Mouse (Mus musculus) G1E-ER4 (cell line): Measurements from ENCODE around the gene Otub1. TPM values are rescaled to one million over a fixed set of nuclear protein-coding genes. Genes with fewer than 3 reads are reported as not detected.

Experiments
- GATA1 ChIP-seq: IDR thresholded peaks from one replicate; pipeline ENCODE4 v1.8.0; 2012; ENCODE audit warnings: low read length, inconsistent platforms
- polyA plus RNA-seq: library from polyadenylated mRNA; stranded (reverse); fragments of >175 nt; gene quantifications from 2 replicates; pipeline ENCODE4 v1.2.3, GENCODE M21; 2012

Otub1 gene
- polyA plus RNA-seq, 1 experiment = 162 TPM

DNA sequence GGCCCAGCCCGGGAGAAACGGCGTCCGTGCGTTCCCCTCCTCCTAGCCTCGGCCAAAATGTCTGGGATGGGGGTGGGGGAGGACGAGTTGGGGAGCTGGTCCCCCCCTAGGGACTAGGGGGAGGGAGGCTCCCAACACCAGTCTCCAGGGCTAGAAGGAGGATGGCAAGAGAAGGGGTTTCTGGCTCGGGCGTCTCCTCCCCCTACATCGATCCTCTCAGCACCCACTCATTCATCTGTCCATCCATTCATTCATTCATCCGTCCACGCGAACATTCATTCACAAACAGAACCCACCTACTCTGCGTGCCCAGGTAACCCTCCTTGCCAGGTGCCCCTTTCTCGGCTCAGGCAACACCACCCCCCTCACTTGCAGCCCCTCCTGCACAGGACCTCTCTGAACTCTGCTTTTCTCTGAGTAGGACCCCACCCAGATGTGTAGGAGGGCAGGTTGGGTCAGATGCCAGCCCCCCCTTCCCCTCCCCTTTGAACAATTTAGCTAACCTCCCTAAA lies 39.9 kb downstream of the Otub1 start:
- TF ChIP-seq GATA1 = no peak

- TF ChIP-seq GATA1 = no peak
Measured at GRCm38 (mm10) chr19:7165509-7166199, 40.5 kb downstream of the Otub1 start.

GRCm38 (mm10) chr19:7164820-7165323 lies 41.2 kb downstream of the Otub1 start:
- TF ChIP-seq GATA1 = no peak

- TF ChIP-seq GATA1 = no peak
Measured at GRCm38 (mm10) chr19:7164238-7164637, 41.9 kb downstream of the Otub1 start.

DNA sequence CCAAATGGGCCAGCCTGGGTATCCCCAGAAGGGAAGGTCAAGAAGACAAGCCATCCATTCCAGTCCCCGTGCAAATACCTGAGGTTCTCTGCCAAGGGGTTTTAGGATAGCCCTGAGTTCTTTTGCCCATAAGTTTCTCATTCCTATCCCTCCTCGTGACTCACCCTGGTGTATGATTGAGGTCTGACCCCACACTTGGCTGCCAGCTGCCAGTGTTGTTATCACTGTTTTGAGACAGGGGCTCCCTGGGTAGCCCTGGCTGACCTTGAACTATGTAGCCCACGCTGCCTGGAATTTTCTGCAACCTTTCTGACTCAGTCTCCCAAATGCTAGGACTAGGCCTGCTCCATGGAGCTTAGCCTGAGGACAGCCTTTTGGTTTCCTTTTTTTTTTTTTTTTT lies 45.1 kb downstream of the Otub1 start:
- no peak for TF ChIP-seq GATA1

GRCm38 (mm10) chr19:7160151-7160906 lies 45.8 kb downstream of the Otub1 start:
- TF ChIP-seq GATA1 = no peak

DNA sequence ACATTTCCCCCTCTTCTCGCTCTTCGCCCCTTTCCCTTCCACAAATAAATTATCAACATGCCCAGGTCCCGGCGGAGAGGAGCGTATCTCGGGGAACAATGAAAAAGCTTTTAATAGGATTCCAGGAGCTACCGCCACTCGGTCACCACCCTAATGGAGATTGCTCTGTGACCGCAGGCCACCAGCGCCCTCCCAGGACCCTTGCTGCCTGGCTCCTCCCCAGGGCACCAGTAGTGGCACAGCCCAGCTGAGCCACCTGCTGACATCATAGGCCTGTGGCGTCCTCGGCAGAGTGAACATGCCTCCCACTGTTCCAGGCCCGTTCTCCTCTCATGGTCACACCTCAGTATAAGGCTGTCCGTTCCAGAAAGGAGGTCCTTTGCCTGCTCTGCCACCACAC lies 48.4 kb downstream of the Otub1 start:
- no peak for TF ChIP-seq GATA1

GRCm38 (mm10) chr19:7155196-7155595 lies 50.9 kb downstream of the Otub1 start:
- no peak for TF ChIP-seq GATA1

DNA sequence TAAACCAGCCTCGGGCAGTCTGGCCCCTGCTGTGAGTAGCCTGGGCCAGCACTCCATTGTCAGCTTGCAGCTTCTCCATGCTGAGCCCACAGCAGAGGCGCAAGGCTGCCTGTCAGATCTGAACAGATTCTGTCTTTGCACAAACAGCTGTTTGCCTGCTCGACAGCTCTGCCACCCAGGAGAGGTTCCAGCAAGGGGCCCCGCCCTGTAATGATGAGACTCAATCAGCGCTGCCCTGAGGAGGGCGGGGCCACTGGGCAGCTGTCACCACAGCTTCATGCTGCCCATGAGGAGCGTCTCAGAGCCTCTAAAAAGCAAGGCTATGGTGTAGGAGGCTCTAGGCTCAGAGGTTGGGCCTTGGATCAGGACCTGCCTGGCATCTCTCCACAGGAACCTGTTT lies 52.9 kb downstream of the Otub1 start:
- TF ChIP-seq GATA1 = no peak

DNA sequence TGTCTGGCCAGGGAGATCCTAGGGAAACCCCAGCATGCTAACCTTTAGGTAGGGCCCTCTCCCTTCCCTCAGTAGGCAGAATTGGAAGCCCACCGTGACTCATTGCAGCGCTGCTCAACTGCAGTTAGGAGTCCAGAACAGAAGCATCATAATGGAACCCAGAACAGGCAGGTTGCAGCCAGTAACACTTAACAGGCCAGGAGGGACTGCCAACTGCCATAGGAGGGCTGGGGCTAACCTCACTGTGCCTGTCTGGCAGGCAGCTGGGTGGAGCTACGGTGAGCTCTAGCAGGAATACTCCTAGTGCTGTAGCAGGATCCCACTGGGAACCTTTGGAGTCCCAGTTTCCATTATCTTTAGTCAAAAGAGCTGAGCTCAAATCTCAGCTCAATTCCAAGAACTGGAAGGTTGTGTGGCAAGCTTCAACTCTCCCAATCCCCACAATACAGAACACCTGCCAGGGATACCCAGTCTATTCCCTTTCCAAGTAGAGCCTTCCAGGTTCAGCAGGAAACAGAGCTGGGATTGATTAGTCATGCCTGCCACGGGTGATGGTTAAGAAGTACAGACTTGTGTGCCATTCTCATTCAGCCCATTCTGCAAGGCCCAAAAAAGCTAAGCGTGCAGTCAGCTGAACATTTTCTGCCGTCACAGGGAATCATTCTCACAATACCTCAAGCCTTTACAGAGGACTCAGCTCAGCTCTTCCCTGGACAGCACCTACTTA lies 54.0 kb downstream of the Otub1 start:
- TF ChIP-seq GATA1 = no peak

- no peak for TF ChIP-seq GATA1
Measured at GRCm38 (mm10) chr19:7151300-7151926, 54.7 kb downstream of the Otub1 start.

DNA sequence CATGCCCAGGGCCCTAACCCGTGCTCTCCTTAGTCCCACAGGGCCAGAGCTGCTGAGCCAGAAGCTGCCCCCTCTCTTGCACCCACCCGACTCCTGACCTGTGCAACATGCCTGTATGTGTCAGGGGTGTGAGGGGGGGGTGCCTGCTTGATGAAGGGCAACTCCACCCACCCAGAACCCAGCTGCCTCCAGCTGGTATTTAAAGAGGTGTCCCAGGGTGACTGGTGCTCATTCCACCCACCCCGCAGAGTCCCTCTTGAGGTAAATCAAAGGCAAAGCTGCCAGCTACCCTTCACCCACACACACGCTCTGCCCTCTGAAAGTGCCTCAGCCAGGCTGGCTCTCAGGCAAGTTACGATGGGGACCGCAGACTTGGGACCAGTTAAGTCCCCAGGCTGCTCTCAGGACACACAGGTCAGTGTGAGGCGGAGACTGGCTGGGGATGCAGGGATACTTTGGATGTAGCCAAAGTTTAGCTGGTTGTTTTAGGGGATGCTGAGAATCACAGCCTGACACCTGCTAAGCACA lies 56.9 kb downstream of the Otub1 start:
- TF ChIP-seq GATA1 = no peak

DNA sequence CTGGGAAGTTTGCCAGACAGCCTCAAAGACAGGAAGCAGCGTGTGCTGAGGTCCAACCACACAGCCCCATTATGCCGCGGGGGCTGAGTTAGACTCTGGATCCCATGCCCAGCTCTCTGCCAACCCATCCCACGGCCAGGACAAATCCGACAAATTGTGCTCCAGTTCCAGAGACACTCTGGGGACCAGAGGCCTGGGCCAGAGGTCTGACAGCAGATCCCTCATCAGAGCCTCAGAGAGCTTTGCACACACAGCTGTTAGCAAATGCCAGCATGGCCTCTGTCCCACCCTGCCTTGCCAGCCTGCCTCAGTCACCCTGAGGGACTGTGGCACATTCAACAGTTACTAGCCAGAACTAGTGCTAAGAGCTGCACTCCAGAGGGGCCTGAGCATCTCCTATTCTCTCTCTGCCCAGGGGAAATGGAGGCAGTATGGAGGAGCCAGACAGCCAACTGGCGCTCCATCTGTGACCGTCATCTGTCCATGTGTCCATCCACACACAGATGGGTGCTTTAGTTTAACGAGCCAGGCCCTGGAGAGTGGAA lies 57.5 kb downstream of the Otub1 start:
- no peak for TF ChIP-seq GATA1

Other genes starting within 250 kb of the Otub1 start
- gene Ppp1r14b, start 231.3 kb downstream of the Otub1 start, polyA plus RNA-seq = 628 and 766 TPM in 2 replicates
- 23.1 and 24.7 TPM in 2 replicates for gene Plcb3, start 229.8 kb downstream of the Otub1 start, polyA plus RNA-seq
- gene Fkbp2, start 225.8 kb downstream of the Otub1 start, polyA plus RNA-seq = 182 and 256 TPM in 2 replicates
- gene Vegfb, start 218.7 kb downstream of the Otub1 start, polyA plus RNA-seq = 158 and 169 TPM in 2 replicates
- 20.6 and 23.1 TPM in 2 replicates for gene Dnajc4, start 213.7 kb downstream of the Otub1 start, polyA plus RNA-seq
- 30.5 and 39.5 TPM in 2 replicates for gene Nudt22, start 210.2 kb downstream of the Otub1 start, polyA plus RNA-seq
- 1.0 and 1.7 TPM in 2 replicates for gene Trpt1, start 210.2 kb downstream of the Otub1 start, polyA plus RNA-seq
- gene Fermt3, start 186.8 kb downstream of the Otub1 start, polyA plus RNA-seq = 903 and 1,003 TPM in 2 replicates
- 144 and 252 TPM in 2 replicates for gene Stip1, start 166.3 kb downstream of the Otub1 start, polyA plus RNA-seq
- 13.8 and 18.3 TPM in 2 replicates for gene Macrod1, start 149.5 kb downstream of the Otub1 start, polyA plus RNA-seq
- not detected in 2 replicates for gene Flrt1, start 100.6 kb downstream of the Otub1 start, polyA plus RNA-seq
- gene Cox8a, start 11.3 kb upstream of the Otub1 start, polyA plus RNA-seq = 509 and 546 TPM in 2 replicates
- 54.3 and 70.9 TPM in 2 replicates for gene Naa40, start 34.9 kb upstream of the Otub1 start, polyA plus RNA-seq
- gene Rcor2, start 61.0 kb upstream of the Otub1 start, polyA plus RNA-seq = 39.8 and 53.6 TPM in 2 replicates
- gene Mark2, start 135.5 kb upstream of the Otub1 start, polyA plus RNA-seq = 215 and 239 TPM in 2 replicates
- 38.6 and 39.9 TPM in 2 replicates for gene Spindoc, start 176.7 kb upstream of the Otub1 start, polyA plus RNA-seq
- gene 2700081O15Rik, start 211.3 kb upstream of the Otub1 start, polyA plus RNA-seq = 28.4 and 40.7 TPM in 2 replicates